Mouse (Mus musculus): ENCODE measurements around the gene Rassf1.

The Rassf1 gene

DNA sequence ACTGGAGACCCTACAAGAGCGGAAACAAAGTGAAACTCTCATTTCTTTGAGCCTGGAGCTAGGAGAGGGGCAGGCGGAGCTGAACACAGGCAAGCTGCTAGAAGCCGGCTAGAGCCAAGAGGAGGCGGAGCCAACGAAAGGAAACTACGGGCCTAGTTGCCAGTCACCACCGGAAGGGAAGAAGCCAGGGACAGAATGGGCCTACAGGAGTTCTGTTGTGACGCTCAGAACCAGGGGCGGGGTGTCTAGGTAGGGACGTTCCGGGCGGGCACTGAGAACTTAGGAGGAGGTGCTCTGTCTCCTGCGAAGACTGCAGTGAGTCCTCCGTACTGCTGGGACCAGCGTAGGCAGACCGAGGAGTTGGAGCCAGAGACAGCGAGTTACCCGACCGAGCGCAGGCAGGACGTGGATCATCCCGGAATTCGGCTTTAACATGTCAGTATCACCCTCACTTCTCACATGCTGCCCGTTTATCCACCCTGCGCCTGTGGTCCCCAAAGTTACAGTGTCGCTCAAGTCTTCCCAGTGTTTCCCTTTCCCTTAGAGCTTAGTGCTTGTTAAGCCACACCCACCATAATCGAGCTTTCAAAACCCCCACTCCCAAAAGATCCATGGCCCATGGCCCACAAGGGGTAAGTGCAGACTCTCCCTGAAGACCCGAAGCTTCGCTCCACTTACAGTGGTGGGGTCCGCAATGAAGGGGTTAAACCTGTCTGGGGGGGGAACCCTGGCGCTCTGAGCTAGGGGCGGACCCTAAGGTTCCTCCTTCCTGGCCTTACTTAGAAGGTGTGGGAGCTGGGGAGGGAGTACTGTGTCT lies 29.4 kb downstream of the Rassf1 start, which contains the start of gene Hyal3:
TSS of gene Hyal3 (plus strand) at position 318 of the 817 bp plus-strand sequence.
- peak; percentile 93 to 94 for DNase-seq (ENCODE audit: low spot score in 2 of 2)

DNA sequence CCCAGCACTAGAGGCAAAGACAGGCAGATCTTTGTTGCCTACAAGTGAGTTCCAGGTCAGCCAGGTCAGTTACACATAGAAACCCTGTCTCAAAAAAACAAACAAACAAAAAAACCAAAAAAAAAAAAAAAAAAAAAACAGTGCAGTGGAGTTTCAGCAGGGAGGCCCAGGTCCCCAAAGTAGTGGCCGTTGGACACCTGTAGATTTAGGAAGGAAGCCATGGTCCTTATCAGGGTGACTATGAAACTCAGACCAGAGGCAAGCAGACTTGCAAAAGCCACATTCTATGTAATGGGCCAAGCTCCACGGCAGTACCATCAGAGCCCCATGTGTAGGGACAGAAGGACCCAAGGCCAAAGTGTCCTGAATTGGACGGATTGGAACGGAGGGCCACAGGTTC lies 30.2 kb downstream of the Rassf1 start:
- no peak for DNase-seq (ENCODE audit: low spot score in 2 of 2)

DNA sequence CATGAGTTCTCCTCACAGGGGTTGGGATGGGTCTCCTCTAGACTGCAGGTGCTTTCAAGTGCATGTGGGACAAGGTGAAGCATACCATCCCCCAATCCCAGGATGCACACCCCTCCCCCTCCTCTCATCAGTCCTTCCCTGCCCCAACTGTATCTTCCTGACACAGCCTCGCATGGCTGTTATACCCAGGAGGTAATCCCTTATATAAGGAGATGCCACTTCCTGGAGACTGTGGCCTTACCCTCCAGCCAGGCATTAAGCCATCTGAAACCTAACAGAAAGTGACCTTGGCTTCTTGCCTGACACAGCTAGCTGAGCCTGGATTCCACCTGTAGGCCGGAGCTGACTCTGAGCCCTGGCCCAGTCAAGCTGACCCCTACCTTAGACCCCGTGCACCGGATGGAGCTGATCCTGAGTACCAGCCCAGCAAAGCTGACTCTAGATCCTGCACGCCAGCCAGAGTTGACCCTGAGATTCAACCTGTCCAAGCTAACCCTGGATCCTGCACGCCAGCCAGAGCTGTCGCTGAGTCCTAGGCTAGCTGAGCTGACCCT lies 31.2 kb downstream of the Rassf1 start:
- DNase-seq (ENCODE audit: low spot score in 2 of 2) = no peak

DNA sequence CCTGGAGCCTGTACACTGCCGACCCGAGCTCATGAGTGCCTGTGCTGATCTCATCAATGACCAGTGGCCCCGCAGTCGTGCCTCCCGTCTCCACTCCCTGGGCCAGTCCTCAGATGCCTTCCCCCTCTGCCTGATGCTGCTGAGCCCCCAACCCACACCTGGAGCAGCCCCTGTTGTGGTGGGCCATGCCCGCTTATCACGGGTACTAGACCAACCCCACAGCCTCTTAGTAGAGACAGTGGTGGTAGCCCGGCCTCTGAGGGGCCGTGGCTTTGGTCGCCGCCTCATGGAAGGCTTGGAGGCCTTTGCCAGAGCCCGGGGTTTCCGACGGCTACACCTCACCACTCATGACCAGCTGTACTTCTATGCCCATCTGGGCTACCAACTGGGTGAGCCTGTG lies 31.8 kb downstream of the Rassf1 start:
- DNase-seq (ENCODE audit: low spot score in 2 of 2) = no peak

DNA sequence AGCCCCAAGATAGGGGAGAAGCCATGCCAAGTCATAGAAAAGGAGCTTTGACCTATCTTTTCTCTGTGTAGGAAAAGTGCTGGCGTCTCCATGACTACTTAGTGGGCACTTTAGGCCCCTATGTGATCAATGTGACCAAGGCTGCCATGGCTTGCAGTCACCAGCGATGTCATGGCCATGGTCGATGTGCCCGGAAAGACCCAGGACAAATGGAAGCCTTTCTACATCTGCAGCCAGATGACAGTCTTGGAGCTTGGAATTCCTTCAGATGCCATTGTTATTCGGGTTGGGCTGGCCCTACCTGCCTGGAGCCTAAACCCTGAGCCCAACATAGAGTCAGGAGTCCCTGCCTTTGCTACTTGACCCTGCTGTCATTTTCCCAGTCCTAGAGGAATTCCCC lies 35.1 kb downstream of the Rassf1 start:
- no peak for DNase-seq (ENCODE audit: low spot score in 2 of 2)

DNA sequence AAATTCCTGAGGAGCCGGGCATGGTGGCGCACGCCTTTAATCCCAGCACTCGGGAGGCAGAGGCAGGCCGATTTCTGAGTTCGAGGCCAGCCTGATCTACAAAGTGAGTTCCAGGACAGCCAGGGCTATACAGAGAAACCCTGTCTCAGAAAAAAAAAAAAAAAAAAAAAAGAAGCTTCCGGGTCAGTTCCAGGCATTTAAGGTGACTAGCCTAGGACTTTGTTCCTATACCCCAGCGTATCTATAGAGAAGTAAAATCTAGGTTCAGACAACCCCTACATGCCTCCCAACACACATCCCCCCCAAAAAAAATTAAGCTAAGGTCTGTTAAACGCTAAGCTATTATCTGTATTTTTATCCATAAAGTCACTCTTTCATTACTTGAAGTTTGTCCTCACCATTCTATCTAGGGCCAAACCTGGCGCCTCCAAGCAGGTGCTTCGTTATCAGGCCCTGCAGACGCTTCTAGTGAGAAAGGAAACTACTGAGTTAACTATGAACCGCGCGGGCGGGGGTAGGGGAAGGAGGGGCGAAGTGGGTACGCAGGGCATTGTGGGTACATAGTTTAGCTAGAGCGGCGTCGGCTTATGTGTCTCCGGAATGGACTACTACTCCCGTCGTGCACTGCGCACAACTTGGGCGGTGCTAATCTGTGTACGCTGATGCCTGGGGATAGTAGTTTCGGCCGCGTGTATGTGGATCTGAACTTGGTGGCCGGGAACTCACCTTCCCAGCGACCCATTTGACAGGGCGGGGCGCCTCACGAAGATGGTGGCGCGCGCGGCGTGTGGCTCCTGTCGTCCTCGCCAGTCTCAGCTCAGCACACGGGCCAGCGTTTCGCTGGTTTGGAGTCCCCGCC lies 35.8 kb downstream of the Rassf1 start, which contains the start of gene Ifrd2:
TSS of gene Ifrd2 (plus strand) at position 669 of the 859 bp plus-strand sequence.
- peak; percentile 98 to 99 for DNase-seq (ENCODE audit: low spot score in 2 of 2)

DNA sequence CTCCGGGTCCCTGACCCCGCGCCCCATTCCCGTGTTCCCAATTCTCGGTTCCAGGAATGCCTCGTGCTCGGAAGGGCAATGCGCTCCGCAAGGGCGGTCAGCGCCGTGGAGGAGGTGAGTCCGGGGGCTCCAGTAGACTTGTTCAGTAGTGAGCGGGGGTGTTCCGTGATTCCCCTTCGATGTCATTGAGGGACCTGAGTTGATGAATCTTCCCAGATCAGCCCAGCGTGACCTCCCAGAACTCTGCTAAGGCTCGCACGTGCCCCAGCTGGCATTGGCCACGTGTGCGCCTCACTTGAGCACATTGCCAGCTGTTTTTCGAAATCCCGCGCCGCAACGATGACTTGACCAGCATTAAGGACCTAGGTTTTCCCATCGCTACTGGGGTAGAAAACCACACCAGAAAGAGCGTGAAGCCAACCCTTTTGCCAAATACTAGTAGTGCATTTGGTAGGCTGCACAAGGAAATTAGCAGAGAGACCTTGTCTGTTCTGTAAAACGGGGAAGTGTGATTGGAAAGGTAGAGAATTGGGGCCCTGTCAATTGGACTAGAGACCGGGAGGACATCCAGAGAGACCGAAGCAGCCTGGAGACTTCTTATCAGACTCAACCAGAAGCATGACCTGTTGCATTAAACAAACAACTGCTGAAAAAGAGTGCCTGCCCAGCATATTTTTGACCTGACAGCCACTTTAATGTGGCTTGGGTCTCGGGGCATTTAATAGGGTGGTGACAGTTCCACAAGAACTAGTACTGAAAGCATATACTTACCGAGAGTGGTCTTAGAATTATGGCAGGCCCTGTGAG lies 36.7 kb downstream of the Rassf1 start:
- peak; percentile 66 to 73 for DNase-seq (ENCODE audit: low spot score in 2 of 2)

DNA sequence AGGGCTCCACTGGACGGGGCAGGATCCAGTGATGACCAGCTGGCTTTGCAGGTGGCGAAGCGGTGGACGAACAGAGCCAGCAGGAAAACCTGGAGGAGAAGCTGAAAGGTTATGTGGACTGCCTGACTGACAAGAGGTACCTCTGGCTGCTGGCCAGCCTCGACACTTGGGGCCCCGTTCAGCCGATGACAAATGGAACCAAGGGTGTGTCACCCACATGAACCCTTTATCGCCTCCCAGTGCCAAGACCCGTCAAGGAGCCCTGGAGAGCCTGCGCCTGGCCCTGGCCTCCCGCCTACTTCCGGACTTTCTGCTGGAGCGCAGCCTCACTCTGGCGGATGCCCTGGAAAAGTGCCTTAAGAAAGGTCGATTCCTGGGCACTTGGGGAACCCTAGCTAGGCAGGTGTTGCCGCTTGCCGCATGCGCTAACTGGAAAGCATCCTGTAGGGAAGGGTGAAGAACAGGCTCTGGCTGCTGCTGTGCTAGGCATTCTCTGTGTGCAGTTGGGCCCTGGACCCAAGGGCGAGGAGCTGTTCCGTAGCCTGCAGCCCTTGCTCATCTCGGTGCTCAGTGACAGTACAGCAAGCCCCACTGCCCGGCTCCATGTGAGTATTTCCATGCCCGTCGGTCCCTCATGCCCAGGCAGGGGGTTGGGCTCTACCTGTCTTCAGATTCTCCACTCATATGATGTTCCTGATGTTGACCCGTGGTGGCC lies 38.9 kb downstream of the Rassf1 start:
- DNase-seq (ENCODE audit: low spot score in 2 of 2) = no peak

DNA sequence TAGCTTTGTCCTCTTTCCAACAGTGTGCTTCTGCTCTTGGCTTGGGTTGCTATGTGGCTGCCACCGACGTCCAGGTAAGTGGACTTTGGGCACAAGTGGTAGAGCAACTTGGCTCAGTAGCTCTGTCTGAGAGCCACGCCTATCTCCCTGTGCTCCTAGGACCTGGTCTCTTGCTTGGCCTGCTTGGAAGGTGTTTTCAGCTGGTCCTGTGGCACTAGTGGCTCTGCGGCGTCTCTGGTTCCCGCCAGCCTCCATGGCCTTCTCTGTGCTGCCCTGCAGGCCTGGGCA lies 39.4 kb downstream of the Rassf1 start:
- no peak for DNase-seq (ENCODE audit: low spot score in 2 of 2)

DNA sequence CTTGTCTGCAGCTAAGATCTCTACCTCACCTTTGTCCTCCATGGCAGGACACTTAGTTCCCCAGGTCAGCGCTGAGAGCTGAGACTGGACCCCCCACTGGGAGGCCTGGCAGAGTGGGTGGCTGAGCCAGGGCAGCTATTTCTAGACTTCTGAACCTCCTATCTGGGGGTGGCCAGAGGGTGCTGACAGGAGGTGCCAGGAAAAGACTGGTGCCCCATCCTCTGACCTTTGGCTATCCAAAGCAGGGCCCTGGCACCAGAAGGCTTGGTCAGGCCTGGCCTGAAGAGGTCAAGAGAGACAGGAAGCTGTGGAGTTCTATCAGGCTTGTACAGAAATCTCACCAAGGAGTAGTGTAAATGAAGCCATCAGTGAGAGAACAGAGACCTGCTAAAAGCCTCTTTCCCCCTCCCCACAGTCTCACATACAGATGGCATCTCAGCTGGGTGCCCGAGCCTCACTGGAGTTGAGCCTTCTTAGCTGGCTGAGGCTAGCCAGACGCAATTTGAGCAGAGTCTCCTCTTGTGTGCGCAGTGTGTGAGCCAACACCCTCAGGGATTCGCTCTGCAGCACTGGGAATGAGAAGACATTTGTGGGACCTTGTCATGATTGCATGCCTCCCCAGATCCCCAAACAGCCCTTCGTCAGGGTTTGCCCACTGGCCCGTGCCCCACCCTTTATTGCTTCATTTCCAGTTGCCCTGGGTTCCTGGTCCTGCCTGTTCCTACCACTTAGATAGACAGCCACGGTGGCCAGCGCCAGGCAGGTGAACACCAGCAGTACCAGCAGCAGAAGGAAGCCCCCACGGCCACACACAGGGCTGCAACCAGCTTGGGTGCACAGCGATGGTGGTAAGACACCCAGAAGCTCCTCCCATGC lies 42.0 kb downstream of the Rassf1 start:
- no peak for DNase-seq (ENCODE audit: low spot score in 2 of 2)

DNA sequence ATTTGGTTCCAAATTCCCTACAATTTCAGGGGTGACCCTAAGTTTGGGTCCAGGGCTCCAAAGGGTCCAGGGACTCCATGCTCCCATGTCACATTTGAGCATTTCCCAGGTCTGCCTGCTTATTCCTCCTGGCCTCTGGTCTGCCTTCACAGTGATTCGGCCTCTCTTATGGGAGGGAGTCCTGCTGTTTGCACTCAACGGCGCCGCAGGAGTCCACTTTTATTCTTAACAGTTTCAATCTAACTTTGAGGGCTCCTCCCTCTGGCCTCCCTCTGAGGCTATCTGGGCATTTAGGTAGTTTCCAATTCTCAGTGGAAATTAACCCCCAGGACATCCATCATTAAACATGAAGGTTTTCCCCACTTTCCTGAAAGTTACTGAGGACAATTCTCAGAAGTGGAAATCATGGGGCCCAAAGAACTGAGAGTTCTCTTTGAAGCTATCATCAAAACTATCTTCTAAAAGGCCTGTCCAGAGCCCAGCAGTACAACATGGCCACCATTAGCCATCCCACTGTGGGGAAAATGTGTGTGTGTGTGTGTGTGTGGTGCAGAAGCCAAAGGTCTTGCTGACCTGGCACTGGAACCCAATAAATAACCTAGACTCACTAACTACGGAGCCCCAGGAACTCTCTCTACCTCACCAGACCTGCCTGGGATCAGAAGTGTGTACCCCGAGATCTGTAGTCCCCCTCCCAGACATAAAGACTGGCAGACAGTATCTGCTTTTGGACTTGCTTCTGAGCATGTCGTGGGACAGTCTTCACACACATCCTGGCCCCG lies 43.1 kb downstream of the Rassf1 start:
- no peak for DNase-seq (ENCODE audit: low spot score in 2 of 2)

DNA sequence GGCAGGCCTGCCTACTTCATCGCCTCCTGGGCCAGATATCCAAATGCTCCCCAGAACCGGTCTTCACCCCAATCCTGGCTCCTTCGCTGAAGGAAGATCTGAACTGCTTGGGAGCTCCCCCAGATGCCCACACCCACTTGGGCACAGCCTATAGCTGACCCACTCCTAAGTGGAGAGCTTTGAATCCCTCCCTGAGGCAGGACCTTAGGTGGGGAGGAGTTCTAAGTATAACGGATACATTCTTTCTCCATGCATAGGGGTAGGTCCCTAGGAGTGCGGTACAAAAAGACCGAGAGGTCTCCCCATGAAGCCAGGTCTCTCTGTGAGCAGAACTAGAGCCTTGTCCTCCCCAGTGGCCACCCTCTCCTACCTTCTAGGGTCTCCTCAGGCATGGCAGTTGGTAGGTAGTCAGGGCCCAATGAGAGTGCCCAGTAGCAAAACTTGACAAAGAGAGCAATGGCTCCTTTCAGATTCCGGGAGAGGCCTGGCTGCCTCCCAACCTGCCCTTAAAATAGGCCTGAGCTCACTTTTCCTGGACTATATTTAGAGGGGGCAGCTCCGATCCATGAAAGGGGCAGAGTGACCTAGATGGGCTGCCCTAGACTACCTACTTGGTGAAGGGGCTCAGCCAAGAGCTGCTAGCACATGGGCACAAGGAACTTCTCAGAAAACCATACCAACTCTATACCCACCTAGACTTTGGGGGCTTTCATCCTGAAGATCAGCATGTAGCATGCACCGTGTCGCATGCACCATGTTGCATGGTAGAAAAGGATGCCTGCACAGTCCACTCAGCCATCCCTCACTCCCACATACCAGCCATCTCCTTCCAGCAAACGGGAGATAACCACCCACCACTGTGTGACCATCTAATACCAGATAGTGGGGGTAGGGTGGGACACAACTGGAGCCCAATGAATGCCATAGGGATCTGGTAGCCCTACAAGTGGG lies 45.5 kb downstream of the Rassf1 start:
- DNase-seq (ENCODE audit: low spot score in 2 of 2) = no peak

DNA sequence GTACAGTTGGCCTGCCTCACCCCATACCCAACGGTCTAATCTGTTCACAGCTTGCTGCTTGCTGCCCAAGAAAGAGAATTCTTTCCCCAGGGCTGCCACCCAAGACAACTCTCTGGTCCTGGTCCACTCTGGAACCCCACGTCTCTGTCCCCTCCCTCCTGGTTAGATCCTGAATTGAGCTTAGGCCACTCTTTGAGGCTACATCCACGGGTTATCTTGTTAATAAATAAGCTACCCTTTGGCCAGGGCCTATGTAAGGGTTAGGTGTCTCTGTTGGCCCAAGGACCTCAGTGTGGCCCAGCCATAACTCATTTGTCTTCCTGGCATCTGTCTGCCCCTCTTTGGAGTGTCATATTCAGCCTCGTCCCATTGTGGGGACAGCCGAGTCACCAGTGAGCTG lies 47.0 kb downstream of the Rassf1 start:
- no peak for DNase-seq (ENCODE audit: low spot score in 2 of 2)

DNA sequence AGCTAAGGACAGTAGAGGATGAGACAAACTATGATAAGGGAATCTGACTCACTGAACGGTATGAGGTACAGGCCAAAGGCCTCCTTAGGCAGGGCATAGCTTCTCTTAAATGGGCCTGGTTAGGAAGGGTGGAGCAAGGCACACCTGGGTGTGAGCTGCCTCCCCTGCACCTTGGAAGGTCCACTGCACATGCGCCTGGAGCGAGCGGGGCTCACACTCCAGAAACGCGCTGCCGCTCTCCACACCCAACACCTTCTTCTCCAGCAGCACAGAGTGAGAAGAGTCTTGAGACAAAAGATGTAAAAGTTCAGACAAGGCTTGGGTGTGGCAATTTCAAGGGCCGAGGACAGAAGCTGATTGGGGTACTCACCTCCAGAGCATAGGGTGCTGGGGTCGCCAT lies 48.1 kb downstream of the Rassf1 start:
- no peak for DNase-seq (ENCODE audit: low spot score in 2 of 2)

DNA sequence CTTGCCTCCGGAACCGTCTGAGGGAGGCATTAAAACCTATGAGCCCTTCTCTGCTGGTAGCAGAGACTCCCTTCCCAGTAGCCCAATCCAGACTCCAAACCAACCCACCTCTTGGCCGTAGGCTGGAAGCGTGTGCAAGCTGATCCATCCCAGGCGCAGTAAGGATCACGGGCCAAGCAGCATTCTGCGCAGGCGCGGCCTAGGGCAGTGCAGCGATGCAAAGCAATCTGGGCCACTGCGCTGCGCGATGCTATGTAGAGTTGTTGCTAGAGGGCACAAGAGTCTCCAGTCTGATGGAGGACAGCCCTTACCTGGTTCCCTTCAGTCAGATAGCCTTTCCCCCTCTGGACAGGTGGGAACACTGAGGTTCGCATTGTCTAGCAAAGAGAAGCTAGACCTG lies 48.5 kb downstream of the Rassf1 start:
- no peak for DNase-seq (ENCODE audit: low spot score in 2 of 2)

DNA sequence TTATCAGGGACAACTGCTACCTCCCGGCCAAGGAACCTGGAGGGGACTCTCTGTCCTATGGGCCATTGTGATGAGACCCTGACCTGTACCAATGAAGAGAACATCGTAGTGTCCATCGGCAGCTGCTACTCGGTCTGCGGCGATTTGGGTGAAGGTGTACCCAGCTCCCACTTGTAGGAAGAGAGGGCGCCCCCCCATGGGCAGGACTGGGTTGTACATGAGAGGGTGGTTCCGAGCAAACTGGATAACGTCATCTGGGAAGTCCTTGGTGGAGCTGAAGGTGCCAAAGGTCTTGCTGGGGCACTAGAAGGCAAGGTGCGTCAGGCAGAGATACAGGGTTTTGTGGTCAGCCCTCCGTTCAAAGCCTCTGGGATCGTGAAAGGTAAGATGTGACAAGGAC lies 49.4 kb downstream of the Rassf1 start:
- no peak for DNase-seq (ENCODE audit: low spot score in 2 of 2)

DNA sequence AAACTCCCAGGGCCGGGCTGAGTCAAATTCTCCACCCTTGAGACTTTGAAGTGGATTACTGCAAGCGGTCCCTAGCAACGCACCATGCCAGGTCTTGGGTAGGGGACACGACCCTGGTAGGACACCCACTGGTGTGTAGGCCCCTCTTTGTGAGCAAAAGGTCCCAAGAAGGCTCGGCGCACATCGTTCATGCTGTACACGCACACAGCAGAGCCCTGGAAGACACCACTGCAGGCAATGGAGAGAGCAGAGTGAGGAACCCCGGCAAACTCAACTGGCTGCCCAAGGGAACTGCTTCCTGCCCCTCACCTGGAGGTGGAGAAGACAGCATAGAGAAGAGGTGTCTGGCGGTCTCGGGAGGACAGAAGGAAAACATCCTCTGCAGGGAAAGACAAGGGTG lies 49.9 kb downstream of the Rassf1 start:
- no peak for DNase-seq (ENCODE audit: low spot score in 2 of 2)

DNA sequence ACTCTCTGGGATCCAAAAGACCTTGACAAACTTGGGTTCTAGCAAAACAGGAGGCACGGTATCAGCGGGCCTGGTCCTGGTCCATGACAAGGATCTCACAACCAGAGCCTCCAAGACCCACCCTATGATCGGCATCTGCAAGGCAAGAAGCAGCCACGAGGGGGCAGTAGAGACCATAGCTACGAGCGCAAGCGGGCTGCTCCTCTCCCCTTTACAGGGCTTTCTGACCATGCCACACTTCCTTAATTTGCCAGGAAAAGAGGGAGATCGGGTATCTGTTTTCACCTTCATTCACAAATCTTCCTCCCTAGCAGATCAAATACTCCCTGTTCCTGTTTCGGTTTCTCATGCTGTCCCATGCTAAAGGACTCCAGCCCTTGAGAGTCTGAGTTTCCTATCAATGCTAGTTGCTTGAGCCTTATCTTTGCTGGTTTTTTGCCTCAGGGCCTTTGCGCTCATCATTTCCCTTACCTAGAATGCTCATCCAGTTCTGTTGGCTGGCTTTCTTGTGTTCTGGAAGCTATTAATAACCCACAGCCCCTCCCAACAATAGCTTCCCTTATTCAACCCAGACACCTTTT lies 50.8 kb downstream of the Rassf1 start:
- peak; percentile 88 to 94 for DNase-seq (ENCODE audit: low spot score in 2 of 2)

Measured in right cerebral cortex, postnatal 10 days (tissue).